12 mouse cellular contexts compared by ENCODE assay signal in genomic region chr6:31222024-31222579, GRCm38 (mm10).
A peak's percentile ranks its signal among the peaks of the same experiment; 100 is the strongest.
DNase-seq lines count a peak whose midpoint lies in the region; ATAC-seq and TF ChIP-seq lines count a peak whose summit lies in the region.
"Had no signal": no experiment of that assay in that cellular context is flagged by ENCODE, and none has a peak within 500 bp of the region (broad histone marks: within the 10 kb centered on the region; RNA-seq: fewer than 3 reads in every experiment).

No protein-coding gene starts in this region.

- peaks cover 65% of the 10 kb centered on the region for H3K27me3 ChIP-seq in heart, embryonic 13.5 days (replicated peaks)
- H3K27me3 ChIP-seq in heart, embryonic 11.5 days (ENCODE audit: control insufficient read depth, insufficient read depth, low read length) = peaks cover 37% of the 10 kb centered on the region
- H3K27me3 ChIP-seq in lung, embryonic 14.5 days (ENCODE audit: insufficient read depth, low read length) = peaks cover 48% of the 10 kb centered on the region
- 0 out of 2 replicates have a peak, but pooled peaks cover 6% of the 10 kb centered on the region for H3K27me3 ChIP-seq in midbrain, postnatal 0 days (ENCODE audit: insufficient read depth, low read length)

- no peak overlapping the region for H3K27ac ChIP-seq in heart, embryonic 13.5 days (replicated peaks)
- H3K27ac ChIP-seq in heart, embryonic 11.5 days (ENCODE audit: low read depth, low read length) = no peak overlapping the region
- no peak overlapping the region for H3K27ac ChIP-seq in lung, embryonic 14.5 days (ENCODE audit: low read depth)
- no peak overlapping the region for H3K27ac ChIP-seq in bone marrow macrophage, adult 2 months (ENCODE audit: insufficient read depth, low read depth, low read length)
- H3K27ac ChIP-seq in midbrain, postnatal 0 days (ENCODE audit: low read depth, low read length) = no peak overlapping the region
- H3K27ac ChIP-seq: limb, embryonic 15.5 days had no signal

- no peak for TF ChIP-seq CTCF in lung, embryonic 14.5 days (IDR thresholded peaks at IDR 0.05; ENCODE audit: low read depth)
- no peak for TF ChIP-seq CTCF in bone marrow macrophage, adult 2 months (IDR thresholded peaks at IDR 0.05; ENCODE audit: low read depth, low read length)
- TF ChIP-seq CTCF in midbrain, postnatal 0 days (IDR thresholded peaks at IDR 0.05) = no peak

- H3K4me1 ChIP-seq in heart, embryonic 13.5 days = peaks cover 32% of the 10 kb centered on the region
- H3K4me1 ChIP-seq in heart, embryonic 11.5 days (ENCODE audit: control insufficient read depth, insufficient read depth, low read length) = peaks cover 11% of the 10 kb centered on the region; the same call in 1 of the 2 replicates
- H3K4me1 ChIP-seq in lung, embryonic 14.5 days (ENCODE audit: insufficient read depth) = peaks cover 4% of the 10 kb centered on the region
- peaks cover 16% of the 10 kb centered on the region for H3K4me1 ChIP-seq in bone marrow macrophage, adult 2 months (ENCODE audit: control insufficient read depth, insufficient read depth, low read length)
- H3K4me1 ChIP-seq in midbrain, postnatal 0 days (ENCODE audit: insufficient read depth, low read length) = peaks cover 9% of the 10 kb centered on the region; the same call in 1 of the 2 replicates

- TF ChIP-seq POLR2A in bone marrow macrophage, adult 2 months (IDR thresholded peaks at IDR 0.05; ENCODE audit: borderline replicate concordance, low read depth, low read length) = no peak

- no peak overlapping the region for H3K4me3 ChIP-seq in heart, embryonic 13.5 days
- H3K4me3 ChIP-seq in heart, embryonic 11.5 days (ENCODE audit: low read depth, low read length) = no peak overlapping the region
- H3K4me3 ChIP-seq in lung, embryonic 14.5 days (ENCODE audit: low read depth, low read length) = no peak overlapping the region
- peak overlapping the region; percentile 66; the same call in 1 of the 2 replicates for H3K4me3 ChIP-seq in bone marrow macrophage, adult 2 months (ENCODE audit: insufficient read depth, low read length)
- H3K4me3 ChIP-seq in midbrain, postnatal 0 days (ENCODE audit: low read depth, low read length) = no peak overlapping the region
- H3K4me3 ChIP-seq: limb, embryonic 15.5 days had no signal

- no peaks in the 10 kb centered on the region for H3K36me3 ChIP-seq in heart, embryonic 13.5 days
- no peaks in the 10 kb centered on the region for H3K36me3 ChIP-seq in heart, embryonic 11.5 days (ENCODE audit: control insufficient read depth, insufficient read depth, low read length)
- no peaks in the 10 kb centered on the region for H3K36me3 ChIP-seq in lung, embryonic 14.5 days (ENCODE audit: insufficient read depth)
- no peaks in the 10 kb centered on the region for H3K36me3 ChIP-seq in midbrain, postnatal 0 days (ENCODE audit: insufficient read depth, low read length)
- H3K36me3 ChIP-seq: limb, embryonic 15.5 days had no signal

- ATAC-seq in heart, embryonic 13.5 days (ENCODE audit: extremely low read depth, insufficient number of reproducible peaks, low FRiP score, low TSS enrichment) = no peak
- no peak for ATAC-seq in heart, embryonic 11.5 days (replicated peaks; ENCODE audit: insufficient number of reproducible peaks, low FRiP score, low TSS enrichment)
- ATAC-seq in lung, embryonic 14.5 days (ENCODE audit: insufficient read depth) = no peak
- ATAC-seq in midbrain, postnatal 0 days (ENCODE audit: low FRiP score) = no peak
- ATAC-seq: hindbrain, embryonic 16.5 days had no signal

- peak; percentile 6 for DNase-seq in lung, embryonic 14.5 days
- DNase-seq in lung, postnatal 4 days = no peak
- no peak for DNase-seq in midbrain, postnatal 0 days (ENCODE audit: low spot score)
- DNase-seq in layer of hippocampus, postnatal 10 days (ENCODE audit: low spot score in 2 of 2) = no peak
- DNase-seq: kidney, postnatal 10 days; lung, postnatal 10 days; spleen, adult 18-20 months had no signal

- no peak overlapping the region for H3K9ac ChIP-seq in heart, embryonic 13.5 days
- H3K9ac ChIP-seq in heart, embryonic 11.5 days (ENCODE audit: low read depth, low read length) = no peak overlapping the region
- no peak overlapping the region for H3K9ac ChIP-seq in lung, embryonic 14.5 days
- no peak overlapping the region for H3K9ac ChIP-seq in midbrain, postnatal 0 days (replicated peaks; ENCODE audit: low read length, poor library complexity, severe bottlenecking)
- H3K9ac ChIP-seq: limb, embryonic 15.5 days had no signal

- WGBS in heart, embryonic 13.5 days = 71% methylated on average over 6 of the region's 6 CpGs
- 78% methylated on average over 6 of the region's 6 CpGs for WGBS in heart, embryonic 11.5 days (ENCODE audit: insufficient replicate concordance)
- 60% methylated on average over 6 of the region's 6 CpGs for WGBS in lung, embryonic 14.5 days
- WGBS in midbrain, postnatal 0 days = 74% methylated on average over 6 of the region's 6 CpGs

- no peaks in the 10 kb centered on the region for H3K9me3 ChIP-seq in heart, embryonic 13.5 days
- no peaks in the 10 kb centered on the region for H3K9me3 ChIP-seq in heart, embryonic 11.5 days (replicated peaks; ENCODE audit: control insufficient read depth, low read length)
- no peaks in the 10 kb centered on the region for H3K9me3 ChIP-seq in lung, embryonic 14.5 days (ENCODE audit: low read depth, low read length)
- H3K9me3 ChIP-seq in midbrain, postnatal 0 days (ENCODE audit: low read length) = no peaks in the 10 kb centered on the region
- H3K9me3 ChIP-seq: limb, embryonic 15.5 days had no signal

- 0 out of 2 replicates have a peak overlapping the region, but pooled peaks have one; percentile 16 for H3K4me2 ChIP-seq in heart, embryonic 13.5 days
- no peak overlapping the region for H3K4me2 ChIP-seq in heart, embryonic 11.5 days
- no peak overlapping the region for H3K4me2 ChIP-seq in lung, embryonic 14.5 days
- peak overlapping the region; percentile 99; the same call in 1 of the 2 replicates for H3K4me2 ChIP-seq in midbrain, postnatal 0 days (ENCODE audit: low read depth, low read length, poor library complexity, severe bottlenecking)
- H3K4me2 ChIP-seq: limb, embryonic 15.5 days had no signal

Comparison
In these comparisons a context has a peak if more than half of its experiments do, and no peak if none do; other contexts are left out.
1. H3K4me2 ChIP-seq: peak in heart, embryonic 13.5 days (single experiment) and midbrain, postnatal 0 days (single experiment); none in heart, embryonic 11.5 days (single experiment) and lung, embryonic 14.5 days (single experiment).